Mouse (Mus musculus): ENCODE measurements around the gene Reep6. TPM values are rescaled to one million over a fixed set of nuclear protein-coding genes. Genes with fewer than 3 reads are reported as not detected.

Gene Reep6
- polyA plus RNA-seq, 1 experiment: 25.1 TPM

- Histone ChIP-seq H3K4me1 (ENCODE audit: control insufficient read depth, insufficient read depth, low read length) (no peaks in the 10 kb centered on the region; the same call in 1 of the 2 replicates), H3K27me3 (replicated peaks; ENCODE audit: control insufficient read depth, insufficient read depth, low read length) (no peaks in the 10 kb centered on the region), H3K36me3 (ENCODE audit: control insufficient read depth, insufficient read depth, low read length) (peaks cover 11% of the 10 kb centered on the region), H3K4me3 (ENCODE audit: insufficient read depth, low read depth, low read length) (no peak overlapping the region), H3K27ac (ENCODE audit: insufficient read depth, low read depth, low read length) (no peak overlapping the region)
- 58% methylated on average over 8 of the region's 8 CpGs for WGBS
- no peak for DNase-seq
- peak; percentile 38 for TF ChIP-seq CTCF (conservative IDR thresholded peaks at IDR 0.05; ENCODE audit: insufficient read depth, insufficient read length, low read depth, low read length)
- no peak for TF ChIP-seq POLR2A (IDR thresholded peaks at IDR 0.05; ENCODE audit: low read depth, low read length)
Observed at GRCm38 (mm10) chr10:80288657-80289056, 41.1 kb upstream of the Reep6 start.

DNA sequence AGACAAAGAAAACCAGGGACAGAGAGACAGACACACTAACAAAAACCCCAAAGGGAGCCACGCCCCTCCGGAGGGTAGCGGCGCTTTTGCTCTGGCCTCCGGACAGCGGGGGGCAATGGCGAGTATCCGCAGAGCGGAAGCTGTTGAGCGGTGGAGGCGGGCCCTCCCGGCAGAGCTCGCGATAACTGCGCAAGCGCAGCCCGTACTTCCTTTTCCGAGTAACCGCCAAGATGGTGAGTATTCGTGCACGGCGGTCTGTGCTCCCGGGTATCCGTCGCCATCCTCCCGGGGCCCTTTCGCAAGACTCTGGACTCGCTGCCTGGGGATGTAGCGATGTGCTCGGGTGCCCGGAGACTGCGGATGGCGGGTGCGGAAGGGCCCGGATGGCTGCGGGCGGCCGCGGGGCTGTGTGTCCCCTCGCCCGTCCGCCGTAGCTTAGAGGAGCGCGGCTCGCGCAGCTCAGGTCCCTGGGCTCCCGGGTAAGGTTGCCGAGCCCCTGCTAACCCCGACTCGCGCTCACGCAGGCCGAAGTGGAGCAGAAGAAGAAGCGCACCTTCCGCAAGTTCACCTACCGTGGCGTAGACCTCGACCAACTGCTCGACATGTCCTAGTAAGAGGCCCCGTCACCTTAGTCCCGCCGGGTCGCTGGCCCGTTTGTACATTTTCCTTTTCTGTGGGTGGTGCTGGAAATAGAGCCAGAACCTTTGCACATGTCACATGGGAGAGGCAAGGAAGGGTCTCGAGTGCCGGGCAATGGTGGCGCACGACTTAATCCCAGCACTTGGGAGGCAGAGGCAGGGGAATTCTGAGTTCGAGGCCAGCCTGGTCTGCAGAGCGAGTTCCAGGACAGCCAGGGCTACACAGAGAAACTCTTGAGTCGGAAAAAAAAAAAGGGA is 37.3 kb upstream of the Reep6 start, which contains the start of gene Rps15:
Gene Rps15, plus strand, starts transcription at position 203 of the 896 bp plus-strand sequence.
- DNase-seq: peak; percentile 96
- no peaks in the 10 kb centered on the region; the same call in 1 of the 2 replicates for H3K4me1 ChIP-seq (ENCODE audit: control insufficient read depth, insufficient read depth, low read length)
- WGBS: under 1% methylated on average over 72 of the region's 72 CpGs

GRCm38 (mm10) chr10:80293325-80293724 is 36.4 kb upstream of the Reep6 start:
- TF ChIP-seq POLR2A (IDR thresholded peaks at IDR 0.05; ENCODE audit: low read depth, low read length) (no peak), CTCF (conservative IDR thresholded peaks at IDR 0.05; ENCODE audit: insufficient read depth, insufficient read length, low read depth, low read length) (no peak)
- DNase-seq: no peak
- Histone ChIP-seq H3K27ac (ENCODE audit: insufficient read depth, low read depth, low read length) (no peak overlapping the region), H3K36me3 (ENCODE audit: control insufficient read depth, insufficient read depth, low read length) (no peaks in the 10 kb centered on the region), H3K27me3 (replicated peaks; ENCODE audit: control insufficient read depth, insufficient read depth, low read length) (no peaks in the 10 kb centered on the region), H3K4me3 (ENCODE audit: insufficient read depth, low read depth, low read length) (peak overlapping the region; percentile 91), H3K4me1 (ENCODE audit: control insufficient read depth, insufficient read depth, low read length) (no peaks in the 10 kb centered on the region; the same call in 1 of the 2 replicates)
- 23% methylated on average over 14 of the region's 14 CpGs for WGBS

More for the DNA sequence above, 37.3 kb upstream of the Reep6 start, which contains the start of gene Rps15:
- H3K27ac ChIP-seq (ENCODE audit: insufficient read depth, low read depth, low read length): peak within 1 kb of the TSS; percentile 67
- H3K27me3 ChIP-seq (replicated peaks; ENCODE audit: control insufficient read depth, insufficient read depth, low read length): no peaks in the 10 kb centered on the region
- TF ChIP-seq CTCF (conservative IDR thresholded peaks at IDR 0.05; ENCODE audit: insufficient read depth, insufficient read length, low read depth, low read length) (peak; percentile 72), POLR2A (IDR thresholded peaks at IDR 0.05; ENCODE audit: low read depth, low read length) (peak; percentile 95)
- peak within 1 kb of the TSS; percentile 91 for H3K4me3 ChIP-seq (ENCODE audit: insufficient read depth, low read depth, low read length)
- no peaks in the 10 kb centered on the region for H3K36me3 ChIP-seq (ENCODE audit: control insufficient read depth, insufficient read depth, low read length)

DNA sequence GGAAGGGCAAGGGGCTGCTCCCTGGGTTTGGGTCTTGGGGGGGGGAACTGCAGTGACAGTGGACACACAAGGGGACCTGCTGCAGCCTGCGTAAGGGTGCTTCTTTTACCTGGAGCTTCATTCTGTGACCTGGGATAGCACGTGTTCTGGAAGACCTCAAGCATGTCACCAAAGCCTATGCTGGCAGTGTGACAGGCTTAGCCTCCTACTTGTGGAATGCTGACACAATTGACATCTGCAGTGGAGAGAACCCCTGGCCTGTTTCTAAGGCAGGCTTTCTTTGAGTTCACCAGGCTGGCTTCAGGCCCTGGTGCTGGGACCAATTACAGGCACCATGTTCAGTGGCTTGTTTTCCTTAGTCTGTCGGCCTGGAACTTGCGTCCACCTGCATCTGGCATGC is 35.4 kb upstream of the Reep6 start:
- no peak overlapping the region for H3K4me3 ChIP-seq (ENCODE audit: insufficient read depth, low read depth, low read length)
- TF ChIP-seq CTCF (conservative IDR thresholded peaks at IDR 0.05; ENCODE audit: insufficient read depth, insufficient read length, low read depth, low read length) (no peak), POLR2A (IDR thresholded peaks at IDR 0.05; ENCODE audit: low read depth, low read length) (no peak)
- DNase-seq: no peak
- H3K27me3 ChIP-seq (replicated peaks; ENCODE audit: control insufficient read depth, insufficient read depth, low read length): no peaks in the 10 kb centered on the region
- H3K36me3 ChIP-seq (ENCODE audit: control insufficient read depth, insufficient read depth, low read length): no peaks in the 10 kb centered on the region
- no peak overlapping the region for H3K27ac ChIP-seq (ENCODE audit: insufficient read depth, low read depth, low read length)
- 62% methylated on average over 4 of the region's 4 CpGs for WGBS
- no peaks in the 10 kb centered on the region; the same call in 1 of the 2 replicates for H3K4me1 ChIP-seq (ENCODE audit: control insufficient read depth, insufficient read depth, low read length)

- Histone ChIP-seq H3K36me3 (ENCODE audit: control insufficient read depth, insufficient read depth, low read length) (no peaks in the 10 kb centered on the region), H3K4me3 (ENCODE audit: insufficient read depth, low read depth, low read length) (no peak overlapping the region), H3K27ac (ENCODE audit: insufficient read depth, low read depth, low read length) (no peak overlapping the region), H3K4me1 (ENCODE audit: control insufficient read depth, insufficient read depth, low read length) (no peaks in the 10 kb centered on the region; the same call in 1 of the 2 replicates), H3K27me3 (replicated peaks; ENCODE audit: control insufficient read depth, insufficient read depth, low read length) (no peaks in the 10 kb centered on the region)
- TF ChIP-seq CTCF (conservative IDR thresholded peaks at IDR 0.05; ENCODE audit: insufficient read depth, insufficient read length, low read depth, low read length) (no peak), POLR2A (IDR thresholded peaks at IDR 0.05; ENCODE audit: low read depth, low read length) (no peak)
- no peak for DNase-seq
- WGBS: 59% methylated on average over 7 of the region's 7 CpGs
Observed at GRCm38 (mm10) chr10:80294788-80295303, 34.9 kb upstream of the Reep6 start.

DNA sequence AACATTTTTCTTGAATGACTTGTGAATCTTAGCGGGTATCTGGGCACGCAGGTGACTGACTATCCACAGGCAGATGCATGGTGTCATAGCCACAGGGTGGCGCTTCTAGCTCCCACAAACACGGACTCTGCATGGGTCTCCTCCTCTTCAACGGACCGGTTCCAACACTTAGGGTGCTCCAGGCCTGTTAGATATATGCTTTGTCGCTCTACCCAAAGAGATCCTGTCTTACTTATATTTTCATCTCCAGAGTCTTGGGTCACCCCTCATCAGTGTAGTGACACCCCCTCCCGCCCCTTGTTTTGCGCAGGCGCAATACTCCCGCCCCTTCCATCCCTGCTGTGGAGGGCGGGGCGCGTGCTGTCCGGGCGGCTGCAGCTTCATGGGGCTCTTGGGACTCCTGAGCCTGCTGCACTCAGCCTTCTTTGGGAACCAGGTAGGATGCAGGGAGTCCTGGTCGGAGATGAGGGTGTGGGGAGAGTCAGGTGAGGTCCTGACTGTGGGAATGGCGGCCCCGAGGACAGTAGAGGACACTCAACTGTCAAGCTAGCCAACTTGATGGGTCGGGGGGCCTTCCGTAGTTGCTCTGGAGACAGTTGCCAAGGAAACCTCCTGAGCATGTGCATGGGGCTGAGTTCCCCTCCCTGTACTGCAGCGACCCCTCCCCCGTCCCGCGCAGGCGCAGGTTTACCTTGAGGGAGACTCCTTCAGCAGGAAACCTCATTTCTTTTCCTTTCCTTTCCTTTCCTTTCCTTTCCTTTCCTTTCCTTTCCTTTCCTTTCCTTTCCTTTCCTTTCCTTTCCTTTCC is 33.9 kb upstream of the Reep6 start, which contains the start of gene Apc2:
Gene Apc2, plus strand, starts transcription at position 360 of the 808 bp plus-strand sequence.
- Histone ChIP-seq H3K36me3 (ENCODE audit: control insufficient read depth, insufficient read depth, low read length) (no peaks in the 10 kb centered on the region), H3K27me3 (replicated peaks; ENCODE audit: control insufficient read depth, insufficient read depth, low read length) (no peaks in the 10 kb centered on the region), H3K27ac (ENCODE audit: insufficient read depth, low read depth, low read length) (no peak within 1 kb of the TSS), H3K4me1 (ENCODE audit: control insufficient read depth, insufficient read depth, low read length) (no peaks in the 10 kb centered on the region; the same call in 1 of the 2 replicates), H3K4me3 (ENCODE audit: insufficient read depth, low read depth, low read length) (peak within 1 kb of the TSS; percentile 55)
- WGBS: 3% methylated on average over 26 of the region's 26 CpGs
- TF ChIP-seq CTCF (conservative IDR thresholded peaks at IDR 0.05; ENCODE audit: insufficient read depth, insufficient read length, low read depth, low read length): peak; percentile 83
- no peak for TF ChIP-seq POLR2A (IDR thresholded peaks at IDR 0.05; ENCODE audit: low read depth, low read length)
- DNase-seq: peak; percentile 83
